Mouse (Mus musculus) cerebellum, adult (tissue): ENCODE results near the gene Abca4.
A peak's percentile ranks its signal among the peaks of the same experiment; 100 is the strongest.
"Not testable (repeated sequence)": the region's sequence is repeated elsewhere in the genome, so short reads cannot be mapped to it uniquely, and the experiment has no call there.

Experiments used
- ATAC-seq: cut with Nextera tagmentation; 2 replicates; pipeline ENCODE4 v1.9.2; 2017; ENCODE audit warnings: mild to moderate bottlenecking, moderate library complexity, mixed read lengths; ENCODE audit not compliant: insufficient number of reproducible peaks, low FRiP score, low TSS enrichment

Abca4 gene

GRCm38 (mm10) chr3:122049158-122049557 lies 4.9 kb downstream of the Abca4 start:
- no peak for ATAC-seq

DNA sequence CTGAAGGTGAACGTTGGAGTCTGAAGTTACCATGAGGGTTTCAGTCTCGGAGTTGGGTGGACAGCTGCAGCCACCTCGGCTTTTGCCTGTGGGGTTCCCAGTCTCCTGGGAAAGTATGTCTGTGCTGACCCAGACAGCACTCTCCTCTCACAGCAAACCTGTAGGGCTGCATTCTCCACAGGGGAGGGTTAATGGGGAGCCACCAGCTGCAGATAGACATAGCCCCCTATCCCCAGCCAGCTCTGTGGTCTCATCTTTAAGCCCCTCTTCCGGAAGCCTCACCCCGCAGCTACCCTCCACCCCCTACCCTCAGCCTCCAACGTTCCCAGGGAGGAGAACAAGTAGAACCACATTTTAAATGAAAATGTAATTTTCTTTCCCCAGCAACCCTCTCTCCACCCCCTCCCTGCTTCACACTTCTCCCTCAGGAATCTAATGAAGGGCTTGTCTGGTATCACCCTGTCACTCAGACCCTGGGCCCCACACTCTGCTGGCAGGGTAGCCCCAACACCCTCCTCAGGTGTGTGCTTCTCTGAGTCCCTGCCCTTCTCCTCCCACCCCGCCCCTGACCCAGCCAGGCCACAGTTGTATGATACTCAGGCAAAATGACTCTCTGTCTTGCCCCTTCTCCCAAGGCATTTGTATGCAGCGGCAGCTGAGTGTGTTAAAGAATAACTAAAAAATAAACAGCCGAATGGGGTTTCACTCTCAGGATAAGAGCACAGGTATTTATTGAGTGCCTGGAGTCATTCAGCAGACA lies 14.4 kb downstream of the Abca4 start:
- no peak for ATAC-seq

DNA sequence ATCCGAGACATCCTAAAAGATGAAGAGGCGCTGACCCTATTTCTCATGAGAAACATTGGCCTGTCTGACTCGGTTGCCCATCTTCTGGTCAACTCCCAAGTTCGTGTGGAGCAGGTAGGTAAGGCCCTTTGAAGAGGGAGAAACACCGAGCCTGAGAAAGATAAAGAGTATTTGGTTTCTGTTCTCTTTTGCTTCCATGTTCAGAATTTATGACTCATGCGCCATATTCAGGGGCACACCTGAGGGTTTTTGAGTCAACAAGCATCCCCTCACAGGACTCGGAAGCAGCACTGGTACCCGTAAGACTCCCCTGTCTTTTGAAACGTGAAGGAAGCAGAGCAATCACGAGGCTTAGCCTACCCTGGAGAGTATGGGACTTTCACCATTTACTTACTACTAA lies 18.3 kb downstream of the Abca4 start:
- ATAC-seq: no peak

DNA sequence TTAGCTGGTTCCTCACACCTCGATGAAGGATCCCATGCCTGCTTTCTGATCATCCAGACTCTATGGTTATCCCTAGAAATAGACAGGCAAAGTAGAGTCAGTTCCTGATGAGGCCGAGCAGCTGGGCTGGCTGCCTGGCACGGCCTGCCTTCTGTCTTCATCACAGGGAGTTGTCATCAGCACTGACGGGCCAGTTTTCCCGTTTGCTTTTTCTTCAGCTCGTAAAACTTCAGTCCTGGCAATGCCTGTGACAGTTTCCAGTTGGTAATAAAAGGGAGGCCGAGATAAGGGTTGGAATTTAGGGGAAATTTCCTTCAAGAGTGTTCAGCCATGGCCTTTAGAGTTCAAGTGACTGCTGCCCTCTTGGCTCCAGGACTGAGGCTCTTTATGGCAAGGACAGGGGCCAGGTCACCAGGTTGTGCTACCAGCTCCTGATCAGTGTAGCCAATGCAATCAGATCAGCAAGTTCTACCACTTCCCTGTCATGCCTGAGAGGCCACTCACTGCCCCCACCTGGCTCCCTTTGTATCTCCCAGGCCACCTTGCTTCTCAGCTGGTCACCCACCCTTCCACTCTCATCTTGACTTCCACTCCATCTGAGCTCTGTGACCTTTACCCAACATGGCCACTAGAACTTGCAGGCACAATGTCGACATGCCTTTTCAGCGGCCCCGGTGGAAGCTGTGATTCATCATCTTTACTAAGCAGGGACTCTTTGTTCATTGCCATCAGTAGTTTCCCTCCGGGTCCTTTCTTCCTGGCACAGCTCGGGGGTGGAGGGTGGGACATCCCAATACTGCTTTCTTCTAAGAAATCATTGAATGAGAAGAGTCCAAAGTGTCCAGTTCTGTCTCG lies 20.5 kb downstream of the Abca4 start:
- no peak for ATAC-seq

DNA sequence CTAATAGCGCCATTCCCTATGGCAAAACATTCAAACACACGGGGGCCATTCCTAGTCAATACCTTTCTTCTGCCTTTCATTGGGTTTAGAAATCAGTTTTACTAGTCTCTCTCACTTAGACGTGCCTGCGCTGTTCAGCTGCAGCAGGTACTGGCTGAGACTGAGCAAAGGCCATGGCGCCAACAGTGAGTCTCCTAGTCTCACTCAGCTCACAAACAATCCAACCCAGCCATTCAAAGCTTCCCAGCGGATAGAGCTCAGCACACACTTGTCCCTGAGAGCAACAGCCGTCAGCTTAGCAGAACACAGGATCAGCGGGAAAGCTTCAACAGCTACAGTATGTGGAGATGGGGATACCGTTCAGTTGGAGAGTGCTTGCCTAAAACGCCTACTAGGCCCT lies 27.5 kb downstream of the Abca4 start:
- no peak for ATAC-seq

DNA sequence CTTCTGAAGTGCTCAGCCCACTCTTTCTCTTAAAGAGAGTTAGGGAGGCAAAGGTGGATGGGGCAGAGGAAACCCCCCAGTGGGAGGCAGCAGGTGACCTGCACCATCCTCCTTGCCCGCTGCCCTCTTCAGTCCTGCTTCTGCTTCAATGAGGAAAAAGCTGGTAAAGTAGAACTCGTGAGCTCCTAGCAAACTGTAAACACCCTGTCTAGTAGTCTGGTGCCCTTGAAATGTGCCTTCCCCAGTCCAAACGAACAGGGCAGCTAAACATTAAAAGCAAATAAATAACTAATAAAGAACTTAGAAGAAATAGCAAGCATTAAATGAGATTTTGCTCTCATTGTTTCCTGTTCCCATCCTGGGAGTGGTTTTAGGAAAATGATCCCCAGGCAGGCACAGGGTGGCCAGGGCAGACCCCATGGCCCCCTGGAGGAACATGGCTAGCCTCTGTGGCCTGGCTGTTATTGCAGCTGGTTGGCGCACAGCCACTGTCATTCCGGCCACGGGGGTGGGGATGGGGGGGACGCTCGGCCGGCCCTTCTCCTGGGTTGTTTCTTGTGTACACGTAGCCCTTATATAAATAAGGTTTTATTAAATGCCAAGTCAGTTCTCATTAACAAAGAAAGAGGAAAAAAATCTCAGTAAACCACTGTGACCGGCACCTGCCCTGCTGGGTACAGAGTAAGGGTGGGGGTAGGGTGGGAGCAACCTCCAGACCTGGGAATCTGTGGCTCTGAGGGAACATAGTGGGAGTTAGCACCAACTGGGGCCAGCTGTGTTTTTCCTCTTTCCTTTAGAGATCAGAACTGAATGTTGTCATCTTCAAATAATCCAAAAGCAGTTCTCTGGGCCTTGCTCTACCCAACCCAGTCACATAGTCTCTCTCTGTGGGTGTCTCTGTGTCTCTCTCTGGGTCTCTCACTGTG lies 28.7 kb downstream of the Abca4 start:
- no peak for ATAC-seq

GRCm38 (mm10) chr3:122073595-122073994 lies 29.4 kb downstream of the Abca4 start:
- no peak for ATAC-seq

- ATAC-seq: no peak
These were observed 30.1 kb downstream of the Abca4 start for GRCm38 (mm10) chr3:122074334-122074733.

DNA sequence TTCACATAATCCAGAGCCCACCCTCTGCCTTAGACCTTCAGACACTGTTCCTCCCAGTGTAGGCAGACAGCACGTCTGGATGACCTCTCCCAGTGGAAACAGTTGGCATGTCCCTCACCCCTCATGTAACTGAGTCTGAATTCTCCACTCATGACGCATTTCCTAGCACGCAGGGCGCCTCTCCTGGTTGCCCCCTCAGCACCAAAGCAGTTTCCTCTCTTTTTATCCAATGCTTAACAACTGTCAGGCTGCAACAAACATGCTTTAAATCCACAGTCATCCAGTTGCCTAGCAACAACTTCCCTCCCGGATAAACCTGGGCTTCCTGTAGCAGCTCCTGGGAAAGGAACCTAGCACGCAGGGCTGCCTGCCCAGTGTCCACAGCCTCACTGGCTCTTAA lies 33.9 kb downstream of the Abca4 start:
- ATAC-seq: no peak

DNA sequence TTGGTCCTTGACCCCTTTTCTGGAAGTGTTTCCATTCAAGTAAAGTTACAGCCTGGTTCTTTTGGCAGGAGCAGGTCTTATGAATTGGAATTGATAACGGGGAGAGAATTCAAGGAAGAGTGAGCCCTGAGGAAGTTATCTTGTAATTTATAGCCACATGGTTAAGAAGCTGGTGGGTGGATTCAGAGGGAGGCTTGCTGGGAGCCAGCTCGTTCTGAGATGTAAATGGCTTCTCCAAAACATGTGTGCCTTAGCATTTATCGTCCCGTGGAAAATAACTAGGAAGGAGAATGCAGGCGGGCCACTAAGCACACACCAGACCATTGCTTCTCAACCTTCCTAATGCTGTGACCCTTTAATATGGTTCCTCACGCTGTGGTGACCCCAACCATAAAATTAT lies 34.9 kb downstream of the Abca4 start:
- ATAC-seq: no peak

- not testable (repeated sequence) for ATAC-seq
These were observed 37.4 kb downstream of the Abca4 start for GRCm38 (mm10) chr3:122081634-122082033.

- ATAC-seq: no peak
These were observed 38.1 kb downstream of the Abca4 start for GRCm38 (mm10) chr3:122082338-122082737.

DNA sequence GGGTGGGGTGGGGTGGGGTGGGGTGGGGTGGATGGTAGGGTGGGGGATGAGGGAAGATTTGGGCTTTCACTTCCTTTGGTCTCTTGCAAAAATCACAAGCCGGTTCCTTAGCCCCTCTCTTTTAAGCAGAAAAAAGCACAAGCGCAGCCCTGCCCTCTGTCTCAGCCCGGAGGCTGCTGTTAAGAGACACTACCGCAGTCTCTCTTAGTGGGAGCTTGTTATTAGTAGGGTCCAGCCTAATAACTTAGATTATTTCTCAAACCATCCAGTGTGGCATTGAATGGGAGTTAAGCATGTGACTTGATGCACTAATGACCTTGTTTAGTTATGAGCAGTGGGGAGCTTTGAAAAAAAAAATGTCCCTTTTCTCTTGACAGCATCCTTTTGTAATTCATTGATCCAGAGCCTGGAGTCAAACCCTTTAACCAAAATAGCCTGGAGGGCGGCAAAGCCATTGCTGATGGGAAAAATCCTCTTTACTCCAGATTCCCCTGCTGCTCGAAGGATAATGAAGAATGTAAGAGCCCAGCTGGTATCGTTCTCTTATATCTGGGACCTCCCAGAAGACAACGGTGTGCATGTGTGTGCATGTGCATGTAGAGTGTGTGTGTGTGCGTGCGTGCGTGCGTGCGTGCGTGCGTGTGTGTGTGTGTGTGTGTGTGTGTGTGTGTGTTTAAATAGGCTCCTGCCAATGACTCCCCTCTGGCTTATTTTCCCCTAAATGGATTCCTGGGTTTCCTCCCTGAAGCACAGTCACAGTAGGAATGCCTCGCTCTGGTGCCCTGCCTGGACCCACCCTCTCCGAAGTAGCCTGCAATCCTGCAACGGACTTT lies 41.1 kb downstream of the Abca4 start:
- no peak for ATAC-seq

- no peak for ATAC-seq
These were observed 43.9 kb downstream of the Abca4 start for GRCm38 (mm10) chr3:122088054-122088681.

DNA sequence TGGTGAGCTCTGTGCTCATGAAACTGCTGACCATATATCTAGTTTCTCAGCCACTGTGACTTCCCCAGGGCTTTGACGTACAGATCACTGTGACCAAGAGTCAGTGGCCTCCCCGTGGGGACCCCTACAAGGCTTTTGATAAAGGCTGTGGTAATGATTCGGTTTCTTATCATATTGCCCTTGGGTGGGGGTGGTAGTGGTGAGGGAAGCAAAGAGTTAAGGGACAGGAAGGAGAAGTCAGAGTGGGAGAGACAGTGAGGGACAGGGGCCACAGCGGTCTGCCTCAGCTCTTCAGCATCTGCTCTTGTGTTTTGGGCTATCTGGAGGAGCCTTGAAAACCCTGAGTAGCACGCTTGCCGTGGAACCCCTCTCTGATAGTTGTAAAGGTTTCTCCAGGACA lies 46.1 kb downstream of the Abca4 start:
- ATAC-seq: no peak

- ATAC-seq: no peak
These were observed 55.5 kb downstream of the Abca4 start for GRCm38 (mm10) chr3:122099713-122100112.

- no peak for ATAC-seq
These were observed 57.8 kb downstream of the Abca4 start for GRCm38 (mm10) chr3:122102091-122102490.

DNA sequence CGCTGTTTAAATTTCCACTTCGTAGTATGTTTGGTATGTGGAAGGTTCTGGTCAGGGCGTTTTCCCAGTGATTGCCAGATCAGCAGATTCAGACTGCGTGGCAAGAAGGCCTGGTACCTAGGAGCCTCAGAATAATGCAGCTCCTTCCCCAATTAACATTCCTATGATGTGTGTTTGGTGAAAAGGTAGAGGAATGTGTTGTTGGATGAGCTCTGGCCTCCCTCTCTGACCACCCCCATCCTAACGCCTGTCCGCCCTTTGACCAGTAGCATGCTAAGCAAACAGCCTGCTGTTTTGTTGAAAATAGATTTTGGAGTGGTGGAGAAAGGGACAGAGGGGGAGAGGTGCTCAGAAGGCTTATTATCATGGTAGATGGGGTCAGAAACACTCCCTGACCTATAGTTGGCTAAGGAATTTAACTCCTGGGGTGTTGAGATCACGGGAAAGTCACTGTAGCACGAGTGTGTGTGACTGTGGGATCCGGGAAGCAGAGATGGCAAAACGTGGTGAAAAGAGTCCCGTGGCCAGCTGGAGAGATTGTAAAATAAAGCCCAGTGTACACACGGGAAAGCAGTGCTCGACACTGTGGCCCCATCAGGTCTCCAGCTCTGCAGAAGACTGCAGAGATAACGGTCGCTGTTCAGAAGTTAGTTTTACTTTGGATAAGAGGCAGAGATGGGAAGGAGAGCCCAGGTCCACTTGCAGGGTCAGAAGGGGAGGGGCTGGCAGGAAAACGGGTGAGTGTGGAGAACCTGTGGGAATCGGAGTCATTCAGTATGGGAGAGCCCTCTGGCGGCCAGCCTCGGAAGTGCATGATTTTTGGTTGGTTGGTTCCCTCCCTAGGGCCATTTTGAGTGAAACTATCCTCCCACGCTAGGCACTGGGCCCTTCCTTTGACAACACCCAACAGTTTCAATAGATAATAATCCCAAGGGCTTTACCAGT lies 59.9 kb downstream of the Abca4 start:
- ATAC-seq: peak; percentile 78
